Mouse (Mus musculus) heart, postnatal 25 days (tissue): ENCODE measurements around the gene Adgrg5. TPM values are rescaled to one million over a fixed set of nuclear protein-coding genes. Genes with fewer than 3 reads are reported as not detected.

Experiments used
- DNase-seq: peaks from one replicate; pipeline ENCODE4 v3.0.0; 2022; ENCODE audit warnings: low spot score
- intact Hi-C: fragments of 180-260 bp; cut with DNase I; formaldehyde crosslinking; loops from one replicate; pipeline ENCODE4 v1.15.1; 2025
- total RNA-seq, 2 experiments: library from RNA; stranded (reverse); gene quantifications; 2 replicates each; pipeline ENCODE4 v1.2.3; 2021

Gene Adgrg5
- total RNA-seq, 2 experiments from 2014 or later, result 0.29 to 0.34 TPM

DNA sequence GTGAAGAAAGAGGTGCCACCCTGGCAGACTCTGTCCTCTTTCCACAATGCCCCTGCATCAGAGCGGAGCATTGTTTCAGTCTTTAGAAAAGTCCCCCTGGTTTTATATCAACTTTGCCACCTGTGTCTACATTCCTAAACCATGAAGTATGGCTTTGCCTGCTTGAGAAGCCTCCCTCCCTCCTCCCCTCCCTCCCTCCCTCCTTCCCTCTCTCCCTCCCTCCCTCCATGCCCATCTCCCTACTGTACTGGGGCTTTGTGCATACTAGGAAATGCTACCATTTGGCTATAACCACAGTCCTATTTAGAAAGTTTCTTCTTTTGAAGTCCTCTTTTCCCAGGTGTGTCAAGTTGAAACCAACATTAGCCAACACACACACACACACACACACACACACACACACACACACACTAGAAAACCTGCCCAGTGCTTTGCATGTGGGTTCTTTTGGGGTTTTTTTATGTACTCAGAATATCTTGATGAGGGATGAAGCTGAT lies 32.6 kb downstream of the Adgrg5 start:
- intact Hi-C loops, result no loop called here

DNA sequence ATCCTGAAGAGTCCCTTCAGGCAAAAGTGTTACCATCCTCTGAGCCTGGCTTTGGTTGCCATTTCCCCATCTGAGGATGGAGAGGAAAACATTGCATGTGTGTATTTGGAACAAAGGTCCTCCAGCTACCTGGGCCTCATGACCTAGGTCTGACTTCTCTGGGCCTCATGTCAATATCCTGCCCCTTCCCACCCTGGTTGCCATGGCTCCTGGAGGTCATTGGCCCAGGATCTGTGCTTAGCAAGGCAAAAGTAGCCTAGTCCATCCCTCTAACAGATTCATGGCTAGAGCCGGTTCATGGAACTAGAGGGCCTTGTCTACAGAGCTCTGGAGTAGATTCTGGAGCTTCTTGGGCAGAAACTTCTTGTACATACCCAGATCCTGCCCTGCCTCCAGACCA lies 38.7 kb downstream of the Adgrg5 start:
- intact Hi-C loops, result no loop called here
- no peak for DNase-seq

More for the DNA sequence above, 32.6 kb downstream of the Adgrg5 start:
- no peak for DNase-seq

DNA sequence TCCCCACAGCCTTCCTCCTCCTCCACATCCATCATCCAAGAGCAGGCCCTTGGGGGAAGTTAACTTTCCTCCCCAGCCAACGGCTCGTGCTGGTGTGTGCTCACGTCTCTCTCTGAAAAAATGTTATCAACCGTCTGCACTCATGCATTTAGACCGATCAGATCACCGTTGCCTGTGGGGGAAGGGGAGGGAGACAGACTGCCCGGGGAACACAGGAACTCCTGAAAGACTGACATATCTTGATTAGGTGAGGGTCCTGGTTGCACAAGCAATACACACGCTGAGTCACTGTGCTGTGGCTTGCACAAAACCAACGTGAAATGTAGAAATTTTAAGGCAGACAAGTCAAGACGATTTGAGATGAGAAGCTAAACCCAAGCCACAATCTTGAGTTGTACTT lies 41.3 kb downstream of the Adgrg5 start:
- intact Hi-C loops, result no loop called here
- no peak for DNase-seq

DNA sequence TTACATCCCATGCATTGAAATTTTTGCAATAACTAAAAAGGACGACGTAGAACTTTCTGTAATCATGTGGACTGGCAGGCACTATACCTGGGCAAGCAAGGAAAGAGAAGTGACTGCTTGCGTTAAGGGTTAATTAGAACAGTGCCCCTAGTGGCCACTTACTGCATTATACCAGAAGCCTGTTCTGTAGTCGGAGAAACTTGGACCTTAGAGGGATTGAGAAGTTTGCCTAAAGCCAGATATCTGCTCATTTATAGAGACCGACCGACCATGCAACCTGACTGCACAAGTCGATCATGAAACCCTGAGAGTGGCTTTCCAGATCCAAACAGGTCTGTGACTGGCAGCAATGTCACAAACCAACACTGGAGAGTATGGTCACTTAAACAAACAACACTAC lies 43.1 kb downstream of the Adgrg5 start:
- no peak for DNase-seq

DNA sequence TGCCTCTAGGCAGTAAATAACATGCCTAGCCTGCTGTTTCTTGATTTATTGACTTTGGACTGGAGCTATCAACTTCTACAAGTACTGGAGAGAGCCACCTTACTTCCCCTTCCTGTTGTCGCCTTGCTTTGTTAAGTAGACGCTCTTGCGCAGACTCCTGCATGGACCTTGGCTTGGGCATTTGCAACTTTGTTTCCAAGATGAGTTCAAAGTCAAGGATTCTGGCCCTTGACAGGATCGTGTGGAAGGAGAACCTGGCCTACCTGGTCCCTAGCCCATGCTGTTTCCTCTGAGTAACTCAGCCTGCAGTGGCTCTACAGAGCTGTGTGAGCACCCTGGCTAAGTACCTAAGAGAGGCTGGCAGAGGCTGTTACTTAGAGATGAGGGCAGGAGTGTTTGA lies 43.6 kb downstream of the Adgrg5 start:
- DNase-seq, result no peak
- intact Hi-C loops, result no loop called here

More for the DNA sequence above, 43.1 kb downstream of the Adgrg5 start:
- intact Hi-C loops, result no loop called here

DNA sequence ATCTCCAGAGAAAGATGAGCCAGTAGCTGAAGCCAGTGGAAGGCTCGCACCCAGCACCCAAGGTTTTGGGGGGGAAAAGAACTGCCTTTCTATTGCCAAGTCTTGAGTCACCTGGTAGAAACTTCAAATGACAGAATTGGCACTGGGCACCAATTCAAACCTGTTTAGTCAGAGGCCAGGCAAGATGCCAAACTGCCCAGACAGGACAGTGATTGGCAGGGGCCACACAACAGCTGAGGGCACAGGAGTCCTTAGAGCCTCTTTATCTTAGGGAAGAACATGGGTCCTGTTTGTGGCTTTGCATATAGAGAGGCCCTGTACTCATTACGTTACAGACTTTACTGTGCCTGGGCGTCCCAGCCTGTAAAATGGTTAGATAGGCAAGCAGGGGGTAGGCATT lies 44.1 kb downstream of the Adgrg5 start:
- intact Hi-C loops, result no loop called here
- DNase-seq, result no peak

DNA sequence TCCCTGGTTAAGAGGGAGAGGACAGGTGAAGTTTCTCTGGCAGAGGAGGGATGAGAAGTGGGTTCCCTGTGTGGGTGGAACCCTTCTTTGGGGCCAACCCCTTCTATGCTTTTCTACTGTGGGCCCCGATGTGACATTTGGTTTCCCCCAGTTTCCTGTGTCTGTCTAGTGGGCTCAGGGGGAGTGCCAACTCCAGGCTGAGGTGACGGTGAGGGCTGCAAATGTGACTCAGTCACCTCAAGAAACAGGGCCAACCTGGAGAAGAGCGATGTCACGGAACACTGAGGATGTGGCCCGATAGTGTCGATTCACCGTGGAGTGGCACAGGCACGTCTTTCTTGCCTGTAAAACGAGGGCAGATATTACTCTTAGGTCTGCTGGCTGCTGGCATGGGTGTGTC lies 49.8 kb downstream of the Adgrg5 start:
- intact Hi-C loops, result no loop called here
- no peak for DNase-seq

DNA sequence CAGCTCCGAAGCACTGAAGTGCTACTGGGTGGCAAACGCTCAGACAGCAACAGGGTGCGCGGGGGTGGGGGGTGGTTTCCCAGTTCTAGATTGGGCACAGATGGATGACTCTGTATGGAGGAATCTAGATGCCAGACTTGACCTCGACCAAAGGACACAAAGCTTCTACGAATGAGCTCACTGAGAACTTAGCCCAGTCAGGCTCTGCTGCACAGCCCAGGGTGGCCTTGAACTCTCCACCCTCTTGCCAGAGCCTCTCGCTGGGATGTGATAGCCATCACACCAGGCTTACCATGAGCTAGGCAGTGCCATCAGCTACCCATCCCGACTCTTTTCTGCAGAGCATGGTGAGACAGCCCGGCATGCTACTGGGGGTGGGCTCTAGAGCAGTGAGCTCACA lies 50.3 kb downstream of the Adgrg5 start:
- no peak for DNase-seq
- intact Hi-C loops, result no loop called here

DNA sequence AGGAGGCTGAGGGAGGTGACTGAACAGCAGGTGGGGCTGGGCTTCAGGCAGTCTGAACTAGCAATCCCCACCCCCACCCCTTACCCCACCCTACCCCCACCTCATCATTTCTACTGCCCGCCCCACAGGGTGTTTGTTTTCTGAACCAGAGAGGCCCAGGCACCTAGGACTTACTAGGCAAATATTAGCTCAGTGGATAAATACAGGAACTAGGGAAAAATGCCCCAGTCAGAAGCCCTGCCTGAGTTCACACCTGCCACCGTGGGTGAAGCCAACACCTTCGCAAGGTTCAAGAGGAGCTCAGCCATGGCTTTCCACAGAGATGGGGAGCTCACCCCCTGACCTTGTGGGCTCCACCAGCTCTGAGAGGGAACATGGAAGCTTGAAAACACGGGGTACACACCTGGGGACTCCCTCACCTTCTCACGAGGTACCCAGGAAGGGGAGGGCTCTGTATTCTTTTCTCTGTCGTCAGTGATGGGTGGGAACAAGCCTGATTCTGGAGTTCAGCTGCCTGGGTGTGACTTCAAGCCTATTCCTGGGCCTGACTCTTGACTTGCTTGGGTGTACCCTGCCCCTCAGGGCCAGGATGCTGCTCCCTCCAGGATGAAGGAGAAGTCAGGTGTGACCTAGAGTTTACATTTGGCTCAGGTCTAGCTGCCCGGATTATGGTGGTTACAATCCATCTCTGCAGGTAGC lies 51.1 kb downstream of the Adgrg5 start, which contains the start of gene Adgrg1:
TSS of gene Adgrg1 (plus strand) at position 285 of the 699 bp plus-strand sequence.
- intact Hi-C loops, result no loop called here
- no peak for DNase-seq

DNA sequence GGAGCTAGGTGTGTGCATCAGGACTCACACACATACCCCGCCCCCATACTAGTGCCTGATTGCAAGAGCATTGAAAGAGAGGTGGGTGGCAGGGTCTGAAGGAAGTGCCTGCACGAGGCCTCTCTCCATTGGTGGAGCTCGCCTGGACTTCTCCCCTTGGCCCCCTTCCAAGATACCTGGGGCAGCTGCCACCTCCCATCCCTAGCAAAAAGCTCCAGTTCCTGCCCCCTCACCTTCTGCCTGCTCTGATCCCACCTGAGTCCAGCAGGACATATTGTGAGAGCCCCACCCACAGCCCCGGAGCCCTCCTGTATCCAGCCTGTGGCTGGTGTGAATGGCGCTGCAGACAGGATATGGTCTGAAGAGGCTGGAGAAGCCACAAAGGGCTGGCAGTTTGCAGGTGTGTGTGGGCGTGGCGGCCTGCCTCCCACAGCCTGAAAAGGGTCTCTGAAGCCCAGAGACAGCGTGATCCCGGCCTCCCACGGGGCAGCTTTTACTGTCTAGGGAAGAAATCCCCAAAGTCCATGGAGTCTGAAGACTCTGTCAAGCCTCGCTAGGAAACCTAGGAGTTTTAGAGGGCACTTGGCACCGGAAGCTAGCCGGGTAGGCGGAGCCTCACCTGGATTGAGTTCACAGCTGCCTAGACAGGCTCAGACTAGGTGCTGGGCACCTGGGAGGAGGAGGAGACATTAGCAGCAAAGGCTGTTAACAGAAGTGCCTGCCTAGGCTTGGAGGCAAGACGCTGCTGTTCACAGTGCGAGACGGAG lies 53.3 kb downstream of the Adgrg5 start:
- no peak for DNase-seq

DNA sequence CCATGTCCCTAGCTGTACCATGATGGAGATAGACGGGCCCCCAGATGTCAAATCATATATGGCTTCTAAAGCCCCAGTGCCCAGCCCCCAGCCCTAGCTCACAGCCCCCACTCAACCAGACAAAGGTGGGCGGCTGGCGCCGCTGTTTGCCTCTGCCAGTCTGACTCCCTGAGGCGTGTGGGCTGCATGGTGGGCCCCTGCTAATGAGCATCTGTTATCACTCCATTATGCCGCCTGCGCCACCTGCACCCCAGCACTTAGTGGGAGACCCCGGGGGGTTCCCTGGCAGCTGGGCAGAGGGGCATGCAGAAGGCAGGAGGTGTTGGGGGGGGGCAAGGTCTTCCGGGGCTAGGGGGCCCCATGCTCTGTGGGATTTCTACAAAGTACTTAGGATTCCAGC lies 54.6 kb downstream of the Adgrg5 start:
- no peak for DNase-seq
- intact Hi-C loops, result no loop called here

More for the DNA sequence above, 53.3 kb downstream of the Adgrg5 start:
- intact Hi-C loops, result no loop called here

DNA sequence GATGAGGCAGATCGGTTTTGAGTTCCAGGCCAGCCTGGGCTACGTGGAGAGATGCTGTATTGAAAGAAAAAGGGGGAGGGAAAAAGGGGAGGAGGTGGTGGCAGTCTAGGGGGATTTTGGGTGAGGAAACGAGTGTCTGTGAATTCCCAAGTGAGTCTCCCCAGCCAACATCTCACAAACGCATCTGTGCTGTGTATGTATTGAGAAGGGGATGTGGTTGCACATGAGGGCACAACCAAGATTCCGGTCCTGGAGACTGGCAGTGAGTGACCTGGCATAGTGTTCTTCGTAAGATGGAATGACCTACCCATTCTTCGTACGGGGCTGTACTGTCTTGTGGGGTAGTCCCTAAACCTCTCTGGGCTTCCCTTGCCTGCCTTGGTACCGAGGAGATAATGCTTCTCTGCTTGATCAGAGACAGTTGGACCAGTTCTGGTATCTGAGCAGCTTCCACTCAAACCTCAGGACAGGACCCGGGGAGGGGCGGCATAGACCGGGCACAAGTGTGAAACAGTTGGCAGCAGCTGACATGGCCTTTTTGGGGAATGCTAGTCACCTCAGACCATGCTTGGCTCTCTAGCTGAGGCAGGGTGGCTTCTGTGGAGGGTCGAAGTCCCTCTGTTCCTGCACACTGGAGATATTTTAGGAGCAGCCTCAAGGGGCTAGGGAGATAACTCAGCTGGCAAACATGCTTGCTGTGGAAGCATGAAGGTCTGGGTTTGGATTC lies 55.3 kb downstream of the Adgrg5 start:
- no peak for DNase-seq
- intact Hi-C loops, result no loop called here

DNA sequence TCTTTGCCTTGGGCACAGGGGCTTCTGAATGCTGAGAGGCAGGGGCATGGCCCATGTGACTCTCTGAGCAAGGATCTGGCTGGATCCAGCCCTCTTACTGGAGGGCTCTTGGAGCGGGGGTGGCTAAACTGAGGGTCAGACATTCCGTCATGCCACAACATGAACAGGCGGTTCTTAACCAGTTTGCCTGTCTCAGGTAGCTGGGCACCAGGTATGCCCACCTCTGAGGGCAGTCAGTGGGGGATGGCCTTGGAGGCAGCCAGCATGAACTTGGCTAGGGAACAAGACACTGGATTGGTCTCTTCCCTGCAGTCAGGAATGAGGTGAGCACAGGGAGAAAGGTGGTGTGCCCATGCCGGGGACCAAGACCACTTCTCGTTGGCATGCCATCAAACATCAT lies 56.7 kb downstream of the Adgrg5 start:
- intact Hi-C loops, result no loop called here
- no peak for DNase-seq

DNA sequence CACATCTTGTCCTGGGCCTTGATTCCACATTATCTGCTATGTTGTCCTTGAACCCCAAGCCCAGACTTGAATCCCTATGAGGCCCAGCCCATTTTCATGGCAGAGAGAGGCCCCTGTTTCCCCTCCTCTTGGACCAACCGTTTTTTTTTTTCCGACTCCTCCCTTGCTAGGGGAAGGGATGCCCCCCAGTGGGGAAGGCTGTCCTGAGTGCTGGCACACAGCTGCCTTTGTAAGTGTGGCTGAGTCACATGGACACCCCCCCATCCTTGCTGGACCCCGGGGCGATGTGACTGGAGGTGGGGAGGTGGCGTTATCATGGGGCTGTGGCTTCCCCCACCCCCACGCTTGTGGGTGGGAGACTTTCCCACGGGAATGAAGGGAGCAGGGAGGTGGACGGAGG lies 57.5 kb downstream of the Adgrg5 start:
- intact Hi-C loops, result no loop called here
- DNase-seq, result no peak

DNA sequence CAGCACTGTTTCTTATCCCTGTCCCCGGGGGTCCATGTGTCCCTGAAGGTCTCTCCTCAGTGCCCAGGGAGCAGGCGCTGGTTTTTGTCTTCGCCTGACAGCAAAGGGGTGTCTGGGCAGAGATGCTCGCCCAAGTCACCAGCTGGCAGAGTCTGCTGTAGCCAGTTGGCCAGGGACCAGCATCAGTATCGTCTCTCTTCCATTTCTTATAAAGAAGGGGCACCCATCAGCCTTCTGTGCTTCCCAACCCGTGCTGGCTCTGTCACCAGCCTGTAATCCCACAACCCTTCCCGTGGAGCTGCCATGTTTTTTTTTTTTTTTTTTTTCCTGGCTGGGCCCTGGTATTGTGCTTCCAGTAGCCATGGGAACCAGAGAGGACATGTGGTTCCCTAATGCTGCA lies 58.4 kb downstream of the Adgrg5 start:
- intact Hi-C loops, result no loop called here
- no peak for DNase-seq

DNA sequence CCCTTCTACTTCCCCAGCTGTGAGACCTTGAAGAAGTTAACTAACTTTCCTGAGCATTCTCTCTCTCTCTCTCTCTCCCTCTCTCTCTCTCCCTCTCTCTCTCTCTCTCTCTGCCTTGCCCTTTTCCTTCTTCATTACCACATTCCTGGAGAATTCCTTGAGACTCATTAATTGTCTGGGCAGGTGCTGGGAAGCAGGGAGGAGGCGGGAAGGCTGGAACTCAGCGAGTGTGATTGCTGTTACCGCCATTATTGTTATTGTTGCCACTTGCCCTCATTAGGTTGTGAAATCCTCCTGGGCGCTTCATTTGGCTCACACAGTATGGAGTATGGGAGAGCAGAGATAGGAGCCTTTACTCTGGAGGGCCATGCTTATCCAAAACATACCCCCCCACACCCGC lies 59.7 kb downstream of the Adgrg5 start:
- DNase-seq, result no peak
- intact Hi-C loops, result no loop called here

DNA sequence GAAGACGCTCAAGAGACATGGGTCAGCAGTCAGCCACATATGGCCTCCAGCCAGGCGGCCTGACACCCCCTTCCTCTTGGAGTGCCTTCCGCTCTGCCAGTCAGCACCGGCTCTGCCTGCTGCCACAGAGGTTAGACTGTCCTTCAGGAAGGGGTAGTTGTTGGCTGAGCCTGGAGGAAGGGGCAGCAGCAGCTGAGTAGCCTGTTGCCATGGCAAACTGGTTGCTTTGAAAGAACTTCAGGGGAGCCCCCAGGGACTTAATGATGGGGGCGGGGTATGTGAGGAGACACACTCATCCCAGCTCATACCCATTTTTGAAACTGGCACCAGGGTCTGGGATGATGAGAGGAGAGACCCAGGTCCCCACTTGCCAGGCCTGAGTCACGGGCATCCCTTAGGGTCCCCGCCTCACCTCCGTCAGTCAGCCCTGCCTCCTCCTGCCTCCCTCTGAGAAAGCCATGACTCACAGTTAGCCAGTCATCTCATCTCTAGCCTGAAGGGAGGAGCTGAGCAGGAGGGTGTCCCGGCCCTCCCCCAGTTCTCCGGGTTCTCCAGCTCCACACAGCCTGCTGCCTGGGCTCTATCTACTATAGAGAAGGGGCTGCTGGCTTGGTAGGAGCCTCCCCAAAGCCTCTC lies 60.5 kb downstream of the Adgrg5 start:
- DNase-seq, result peak; percentile 65
- intact Hi-C loops, result no loop called here

DNA sequence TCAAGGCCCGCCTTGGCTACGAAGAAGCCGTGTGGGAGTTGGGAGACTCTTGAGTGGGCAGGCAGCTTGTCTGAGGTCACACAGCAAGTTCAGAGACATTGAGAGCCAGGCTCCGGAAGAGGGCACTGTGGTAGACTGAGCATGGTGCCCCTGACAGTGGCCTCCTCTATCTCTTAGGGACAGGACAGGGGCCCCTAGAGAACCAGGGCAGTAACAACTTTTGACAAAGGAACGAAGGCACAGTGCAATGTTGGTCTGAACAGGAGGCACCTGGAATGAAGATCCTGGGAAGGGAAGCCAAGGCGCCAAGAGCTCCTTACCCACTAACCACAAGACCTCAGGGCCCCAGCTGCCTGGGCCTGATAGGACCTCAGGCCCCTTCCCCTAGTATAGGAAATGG lies 61.5 kb downstream of the Adgrg5 start:
- intact Hi-C loops, result no loop called here
- no peak for DNase-seq

DNA sequence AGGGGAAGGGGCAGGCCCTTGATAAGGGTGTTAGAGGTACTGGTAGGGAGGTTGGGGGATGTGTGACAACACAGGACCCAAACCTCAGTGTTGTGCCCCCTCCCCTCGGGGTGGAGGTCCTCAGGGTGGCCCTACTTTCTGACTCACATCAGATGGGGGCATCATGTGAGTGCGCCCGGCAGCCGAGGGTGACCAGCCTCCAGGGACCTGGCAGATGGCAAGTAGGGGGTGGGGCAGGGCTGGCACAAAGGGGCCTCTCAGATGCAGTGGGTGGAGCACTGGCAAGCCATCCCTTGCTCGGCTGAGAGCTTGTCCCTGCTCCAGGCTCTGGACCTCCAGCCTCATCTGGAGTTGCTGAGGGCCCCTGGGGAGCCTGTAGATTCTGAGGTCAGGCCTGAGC lies 63.2 kb downstream of the Adgrg5 start:
- intact Hi-C loops, result no loop called here
- no peak for DNase-seq

DNA sequence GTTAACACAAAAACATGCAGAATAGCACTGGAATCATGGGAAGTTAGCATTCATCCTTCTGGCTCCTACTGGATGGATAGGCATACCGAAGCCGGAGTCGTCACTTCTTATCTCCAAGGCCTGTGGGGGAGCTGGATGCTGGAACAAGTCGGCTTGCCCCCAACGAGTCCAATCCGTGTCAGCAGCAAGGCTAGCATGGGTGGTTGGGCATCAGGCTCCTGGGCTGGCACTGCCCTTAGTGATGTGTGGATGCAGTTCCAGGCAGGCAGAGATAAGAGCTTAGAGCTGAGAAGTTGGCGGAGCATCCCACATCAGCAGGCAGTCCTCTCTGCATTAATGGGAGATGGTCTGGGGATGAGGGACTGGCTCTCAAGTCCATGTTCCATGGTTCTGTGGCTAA lies 64.1 kb downstream of the Adgrg5 start:
- intact Hi-C loops, result no loop called here
- DNase-seq, result no peak
